Mouse (Mus musculus) frontal cortex, postnatal 14 days (tissue): ENCODE results near the gene Spns2.

ENCODE experiments used
- DNase-seq, 2 experiments: peaks; one replicate each; pipeline ENCODE4 v3.0.0; 2022; ENCODE audit warnings: low spot score in 2 of 2

Gene Spns2

DNA sequence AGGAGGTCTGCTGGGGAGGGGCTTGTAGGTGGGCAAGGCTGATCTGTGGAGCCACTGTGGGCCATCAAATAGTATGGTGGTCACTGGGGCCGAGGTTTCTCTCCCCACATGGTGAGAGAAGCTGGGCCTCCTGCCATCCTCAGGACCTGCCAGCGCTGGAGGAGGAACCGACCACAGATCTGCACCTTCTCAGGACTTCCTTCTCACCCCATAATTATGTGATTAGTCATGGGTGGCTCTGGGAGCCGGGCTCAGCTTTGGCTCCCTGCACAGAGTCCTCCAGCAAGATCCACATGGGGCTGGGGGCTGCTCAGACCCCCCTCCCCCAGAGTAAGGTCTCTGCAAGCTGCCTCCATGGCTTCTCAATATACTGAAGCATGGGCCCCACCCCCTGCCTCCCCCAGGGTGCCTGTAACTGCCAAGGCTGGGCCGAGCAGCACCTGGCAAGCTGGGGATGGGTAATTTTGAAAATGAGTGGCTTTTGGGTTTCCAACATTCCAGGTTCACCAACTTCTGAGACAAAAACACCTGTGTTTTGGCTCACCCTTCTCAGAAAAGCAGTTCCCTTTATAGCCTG is 11.8 kb upstream of the Spns2 start:
- no peak for DNase-seq

DNA sequence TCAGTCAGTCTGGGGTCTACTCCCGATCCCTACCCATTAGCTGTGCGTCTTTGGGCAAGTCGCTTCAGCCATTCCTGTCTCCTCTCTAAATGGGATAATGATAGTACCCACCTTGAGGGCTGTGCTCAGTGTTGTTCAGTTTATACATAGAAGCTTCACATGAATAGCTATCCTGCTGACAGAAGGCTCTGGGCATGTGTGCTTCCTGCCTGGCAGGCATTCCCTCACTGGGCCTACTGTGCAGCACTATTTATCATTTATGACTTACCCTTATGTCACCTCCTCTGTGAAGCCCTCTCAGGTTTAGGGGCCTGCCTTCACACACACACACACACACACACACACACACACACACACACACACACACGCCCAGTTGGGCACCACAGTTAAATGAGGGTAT is 10.4 kb upstream of the Spns2 start:
- DNase-seq = no peak

DNA sequence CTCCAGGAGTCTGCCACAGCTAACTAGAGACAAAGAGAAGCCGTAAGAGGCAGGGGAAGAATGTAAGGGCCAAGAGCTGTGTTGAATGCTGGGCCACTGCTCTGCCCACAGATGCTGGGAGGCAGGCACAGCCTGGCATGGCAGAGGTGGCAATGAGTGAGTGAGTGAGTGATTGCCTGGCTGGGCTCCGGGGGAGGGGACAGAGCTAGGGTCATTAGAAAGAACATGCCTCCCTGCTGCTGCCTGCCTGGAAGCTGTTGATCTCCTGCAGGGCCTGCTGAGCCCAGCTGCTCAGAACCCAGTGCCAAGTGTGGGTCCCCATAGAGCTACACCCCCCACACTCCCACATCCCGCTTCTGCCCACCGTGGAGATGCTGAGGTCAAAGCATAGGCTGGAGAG is 7.7 kb upstream of the Spns2 start:
- no peak for DNase-seq

DNA sequence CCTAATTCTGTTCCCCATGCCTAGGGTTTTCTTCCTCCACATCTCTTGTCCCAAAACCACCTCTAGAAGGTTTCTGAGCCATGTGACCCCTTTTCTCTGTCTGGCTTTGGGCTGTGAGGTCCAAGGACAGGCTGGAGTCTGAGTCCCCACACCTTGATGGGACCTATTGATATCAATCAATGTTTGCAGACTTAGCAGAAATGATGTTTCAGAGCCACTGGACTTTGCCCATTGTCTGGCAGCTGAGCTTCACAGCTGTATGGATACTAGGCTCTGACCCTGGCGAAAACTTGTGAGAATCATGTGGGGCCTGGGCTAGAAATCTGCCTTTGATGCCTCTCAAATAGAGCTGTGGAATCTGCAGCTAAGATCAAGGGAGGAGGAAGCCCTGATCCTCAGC is 7.1 kb upstream of the Spns2 start:
- no peak for DNase-seq

DNA sequence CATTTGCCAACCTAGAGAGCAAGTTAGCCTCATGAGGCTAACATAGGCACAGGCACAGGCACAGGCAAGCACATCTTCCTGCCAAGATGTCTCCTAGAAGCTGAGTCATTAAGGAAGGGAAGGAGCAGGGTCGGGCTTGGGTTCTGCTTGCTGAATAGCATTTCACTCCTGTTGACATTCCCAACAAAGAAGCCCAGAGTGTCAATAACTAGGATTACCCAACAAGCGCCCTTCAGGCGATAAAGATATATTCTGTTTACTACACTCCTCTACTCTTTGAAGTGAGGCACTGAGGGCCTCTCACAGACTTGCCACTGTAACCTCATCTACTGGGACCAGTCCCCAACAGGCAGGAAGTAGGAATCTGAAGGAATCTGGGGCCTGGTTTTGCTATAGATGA is 6.4 kb upstream of the Spns2 start:
- DNase-seq = no peak

DNA sequence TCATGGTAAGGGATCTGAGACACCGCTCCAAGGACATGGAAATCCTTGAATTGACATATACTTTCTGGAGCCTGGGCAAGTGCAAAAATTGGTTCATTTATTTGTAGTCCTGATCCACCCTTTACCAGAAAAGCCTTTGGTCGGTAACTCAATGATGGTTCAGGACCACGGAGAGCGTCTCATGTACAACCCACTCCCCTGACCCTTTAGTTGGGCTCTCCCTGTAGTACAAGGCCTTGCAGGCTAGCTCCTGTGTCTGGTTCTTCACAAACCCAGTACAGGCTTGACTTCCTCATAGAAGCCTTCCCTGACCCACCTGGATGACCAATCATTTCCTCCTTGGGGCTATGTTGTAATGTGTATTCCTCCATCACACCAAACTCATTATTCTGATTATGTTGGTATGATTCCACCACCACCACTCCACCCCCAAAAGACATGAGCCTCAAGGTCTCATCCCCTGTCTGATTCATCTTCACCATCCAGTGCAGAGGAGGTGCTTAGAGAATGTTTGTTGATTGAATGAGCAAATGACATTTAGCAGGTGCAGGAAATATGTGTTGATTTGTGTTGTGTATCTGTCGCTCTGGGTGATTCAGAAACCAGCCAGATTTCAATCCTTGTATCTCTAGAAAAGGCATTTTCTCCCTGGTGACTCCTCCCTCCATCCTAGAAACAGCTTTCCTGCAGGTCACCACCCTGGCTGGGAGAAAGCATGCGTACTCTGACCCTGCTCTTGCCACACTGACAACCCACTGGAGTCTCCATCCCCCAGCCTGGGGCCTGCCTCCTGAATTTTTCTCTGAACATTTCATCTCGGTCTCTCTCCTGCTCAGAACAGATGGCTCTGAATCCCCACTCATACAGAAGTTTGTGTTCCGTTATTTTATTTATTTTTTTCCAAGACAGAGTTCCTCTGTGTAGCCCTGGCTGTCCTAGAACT is 4.6 kb upstream of the Spns2 start:
- no peak for DNase-seq

DNA sequence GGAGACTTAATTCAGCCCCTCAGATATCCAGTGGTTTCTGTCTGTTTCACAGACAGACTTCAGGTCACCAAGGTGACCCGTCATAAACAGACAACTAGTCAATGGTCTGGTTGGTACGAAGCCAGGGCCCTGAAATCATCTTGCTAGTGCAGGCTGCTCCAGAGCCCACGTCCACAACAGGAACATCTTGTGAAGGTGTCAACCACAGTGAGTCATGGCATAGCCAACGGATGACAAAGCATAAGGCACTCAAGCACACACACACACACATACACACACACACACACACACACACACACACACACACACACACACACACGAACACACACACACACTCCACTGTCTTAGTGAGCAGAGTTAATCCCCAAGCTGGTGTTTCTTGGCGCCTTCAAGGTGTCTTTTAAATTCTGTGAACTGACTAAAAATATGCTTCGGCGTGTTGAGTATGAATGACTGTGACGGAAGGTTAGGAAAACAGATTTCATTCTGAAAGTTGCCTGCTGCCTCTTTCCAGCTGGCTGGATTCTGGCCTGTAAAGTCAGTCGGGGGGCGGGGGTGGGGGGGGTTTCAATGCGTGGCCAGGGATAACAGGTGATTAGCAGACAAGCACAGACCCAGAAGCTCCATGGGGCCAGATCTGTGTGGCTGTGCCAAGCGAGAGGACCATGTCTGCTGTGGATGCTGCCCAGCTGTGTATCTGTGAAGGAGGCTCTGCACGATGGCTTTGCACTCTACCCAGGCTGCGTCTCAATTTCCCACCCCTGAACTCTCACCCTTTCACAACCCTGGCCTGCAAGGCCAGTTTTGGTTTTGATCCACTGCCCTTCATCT is 1.6 kb upstream of the Spns2 start:
- DNase-seq = peak in 1 of 2 experiments; percentile 51

DNA sequence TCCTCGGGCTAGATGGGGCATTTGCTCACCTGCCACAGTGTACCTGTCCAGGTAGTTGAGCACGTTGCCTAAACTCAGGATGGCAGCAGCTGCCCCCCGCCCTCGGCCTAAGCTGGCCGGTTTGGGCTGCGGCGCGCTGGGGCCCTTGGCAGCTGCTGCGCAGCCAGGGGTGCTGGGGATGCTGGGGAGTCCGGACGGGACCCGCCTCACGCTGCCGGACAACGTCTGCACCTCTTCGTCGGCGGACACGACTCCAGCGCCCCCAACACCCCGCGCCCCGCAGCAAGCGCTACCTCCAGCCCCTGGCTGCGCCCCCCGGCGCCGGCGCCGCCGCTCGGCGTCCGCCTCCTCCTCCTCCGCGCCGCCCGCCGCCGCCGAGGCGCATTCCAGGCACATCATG is 307 bp downstream of the Spns2 start:
- DNase-seq = no peak

DNA sequence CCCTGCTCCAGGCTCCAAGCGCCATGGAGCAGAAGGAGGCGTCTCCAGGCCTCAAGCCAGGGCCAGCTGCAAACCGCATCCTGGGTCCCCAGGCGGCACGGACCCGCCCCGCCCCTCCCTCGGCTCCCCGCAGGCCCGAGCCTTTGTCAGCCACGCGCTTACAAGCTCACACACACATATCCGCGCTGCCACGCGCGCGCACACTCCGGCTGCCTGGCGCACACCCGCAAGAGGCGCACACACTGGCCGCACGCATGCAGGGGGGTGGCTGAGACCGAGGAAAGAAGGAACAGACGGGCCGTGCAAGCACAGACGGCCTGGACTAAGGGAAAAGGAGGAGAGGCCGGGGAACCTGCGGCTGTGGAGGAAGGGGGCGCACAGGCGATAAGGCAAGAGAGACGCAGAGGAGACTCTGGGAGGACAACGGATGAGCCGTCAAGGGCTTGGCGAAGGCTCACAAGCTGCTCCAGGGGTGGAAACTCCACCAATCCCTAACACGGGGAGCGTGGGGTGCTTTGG is 892 bp downstream of the Spns2 start:
- peak; percentile 57 to 69 for DNase-seq

DNA sequence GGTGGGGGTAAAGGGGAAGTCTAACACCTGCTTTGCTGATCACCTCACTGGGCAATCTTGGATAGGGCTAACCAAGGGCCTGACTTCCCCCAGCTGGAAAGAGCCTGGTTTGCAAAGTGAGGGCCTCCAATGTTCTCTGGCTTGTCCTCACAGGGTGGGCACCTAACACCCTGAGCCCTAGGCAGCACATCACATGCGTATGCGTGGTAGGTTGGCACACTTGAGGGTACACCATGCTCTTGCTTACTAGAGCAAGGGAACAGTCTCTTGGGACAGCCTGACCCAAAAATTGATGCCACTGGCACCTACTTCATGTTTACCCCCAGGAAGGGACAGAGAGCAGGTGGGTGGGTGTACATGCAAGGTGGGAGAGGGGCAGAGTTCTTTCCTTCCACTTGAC is 2.0 kb downstream of the Spns2 start:
- DNase-seq = no peak

DNA sequence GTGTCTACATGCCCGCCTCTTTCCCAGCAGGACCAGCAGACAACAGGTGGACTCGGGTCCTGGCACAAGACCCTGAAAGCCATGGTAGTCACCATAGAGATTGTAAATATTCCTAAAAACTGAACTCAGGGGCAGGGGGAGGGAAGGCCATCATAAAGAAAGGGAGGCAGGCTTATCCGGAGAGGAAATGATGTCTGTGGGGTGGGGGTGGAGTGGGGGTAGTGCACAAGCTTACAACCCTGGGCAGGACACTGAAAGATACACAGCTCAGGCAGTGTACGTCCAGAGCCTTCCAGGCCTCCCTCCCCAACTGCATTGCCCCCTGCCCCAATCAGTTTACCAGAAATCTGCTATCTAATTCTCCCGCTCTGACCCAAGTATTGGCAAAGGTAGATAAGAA is 2.5 kb downstream of the Spns2 start:
- DNase-seq = no peak

DNA sequence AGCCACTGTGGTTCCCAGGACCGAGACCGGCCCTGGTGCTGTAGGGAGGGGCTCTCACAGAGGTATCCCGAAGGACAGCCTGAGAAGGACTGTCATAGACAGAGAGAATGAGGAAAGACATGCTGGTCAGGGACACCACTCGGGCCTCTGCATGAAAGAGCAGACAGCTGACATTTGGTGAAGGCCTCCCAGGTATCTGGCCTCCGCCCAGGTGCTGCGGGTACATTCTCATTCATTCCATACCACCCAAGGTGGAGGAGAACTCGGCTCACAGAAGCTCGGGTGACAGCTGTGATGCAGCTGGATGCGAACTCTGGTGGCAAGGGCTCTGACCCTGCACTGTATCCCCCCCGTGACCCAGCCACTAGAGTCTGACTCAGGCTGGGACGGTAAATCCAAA is 3.7 kb downstream of the Spns2 start:
- no peak for DNase-seq

DNA sequence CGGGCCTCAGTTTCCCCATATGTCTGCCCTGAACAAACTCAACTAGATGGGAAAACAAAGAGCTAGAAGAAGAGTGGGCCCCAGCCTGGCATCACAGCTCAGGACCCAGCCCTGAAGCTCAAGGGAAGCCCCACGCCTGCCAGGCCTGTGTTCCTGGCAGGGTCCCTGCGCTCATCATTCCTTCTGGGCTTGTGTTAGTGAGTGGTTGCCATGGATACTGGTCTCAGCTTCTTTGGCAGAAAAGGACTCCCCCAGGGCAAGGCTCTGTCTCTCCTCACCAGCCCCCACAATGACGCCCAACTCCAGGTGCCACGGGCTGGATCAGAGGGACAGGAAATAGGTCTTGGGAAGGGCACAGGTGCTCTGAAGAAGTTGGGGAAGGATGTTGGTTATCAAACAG is 4.5 kb downstream of the Spns2 start:
- no peak for DNase-seq

DNA sequence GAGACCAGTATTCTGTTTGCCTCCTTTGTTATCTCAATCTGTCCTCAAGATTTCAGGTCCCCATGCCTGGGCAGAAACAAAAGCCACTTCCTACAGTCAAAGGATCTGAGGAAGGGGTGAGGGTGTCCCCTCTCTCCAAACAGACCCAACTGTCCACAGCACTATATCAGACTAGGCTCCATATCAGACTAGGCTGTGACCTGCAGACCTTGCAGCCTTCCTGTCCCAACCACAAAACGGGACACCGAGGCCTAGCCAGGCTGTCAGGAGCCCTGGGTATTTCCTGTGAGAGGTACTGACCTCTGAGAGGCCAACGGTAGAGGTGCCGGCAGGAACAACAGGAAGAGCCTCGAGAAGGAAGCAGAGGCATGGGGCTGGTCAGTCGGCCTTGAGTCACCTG is 5.2 kb downstream of the Spns2 start:
- DNase-seq = no peak

DNA sequence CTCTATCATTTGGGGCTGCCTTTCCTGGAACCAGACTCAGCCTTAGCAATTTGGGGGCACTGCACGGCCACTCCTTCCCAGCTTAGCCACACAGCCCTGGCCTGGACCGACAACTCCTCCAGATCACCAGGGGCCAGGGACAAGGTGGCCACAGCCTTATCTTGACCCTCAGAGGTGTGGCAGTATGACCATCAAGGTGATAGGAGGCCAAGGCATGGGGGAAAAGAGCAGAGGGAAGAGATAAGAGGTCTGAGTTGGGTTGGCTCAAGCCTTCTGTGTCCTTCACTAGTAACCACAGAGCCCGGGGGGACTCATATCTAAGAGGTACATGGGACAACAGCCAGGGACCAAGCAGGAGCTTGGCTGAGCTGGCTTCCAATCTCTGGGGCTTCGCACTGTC is 7.8 kb downstream of the Spns2 start:
- no peak for DNase-seq

DNA sequence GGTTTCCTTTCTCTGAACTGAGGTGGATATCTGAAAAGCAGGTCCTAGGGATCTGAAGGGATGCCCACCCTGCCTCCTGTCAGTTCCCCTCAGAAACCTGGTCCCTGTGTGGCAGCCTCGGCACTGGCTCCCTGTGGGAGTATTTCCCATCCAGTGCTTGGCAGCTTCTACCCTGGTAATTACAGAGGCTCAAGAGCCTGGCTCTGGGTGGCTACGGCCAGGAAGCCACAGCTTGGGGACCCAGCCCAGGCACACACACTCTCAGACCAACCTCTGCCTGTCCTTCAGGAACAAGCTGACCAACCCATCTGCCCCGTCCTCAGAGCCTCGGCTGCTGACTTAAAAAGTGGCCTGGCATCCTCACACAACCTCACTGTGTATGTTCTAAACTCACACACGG is 8.4 kb downstream of the Spns2 start:
- DNase-seq = no peak

DNA sequence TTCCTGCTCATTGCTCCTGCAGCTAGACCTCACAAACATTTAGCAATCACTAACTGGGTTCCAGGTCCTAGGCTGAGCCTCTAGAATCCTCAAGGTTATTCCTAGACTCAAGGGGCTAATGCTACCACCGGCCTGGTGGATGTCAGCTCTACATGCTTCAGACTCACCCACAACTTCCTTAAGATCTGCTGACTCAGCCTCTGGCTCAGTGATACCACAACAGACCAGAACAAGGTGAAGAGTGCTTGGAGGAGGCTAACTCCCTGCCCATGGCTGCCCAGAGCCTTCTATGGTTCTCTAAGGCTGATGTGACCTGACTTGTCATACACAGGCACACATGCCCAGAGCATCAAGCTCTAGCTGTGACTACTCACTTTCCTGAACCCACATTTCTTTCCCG is 10.2 kb downstream of the Spns2 start:
- no peak for DNase-seq

DNA sequence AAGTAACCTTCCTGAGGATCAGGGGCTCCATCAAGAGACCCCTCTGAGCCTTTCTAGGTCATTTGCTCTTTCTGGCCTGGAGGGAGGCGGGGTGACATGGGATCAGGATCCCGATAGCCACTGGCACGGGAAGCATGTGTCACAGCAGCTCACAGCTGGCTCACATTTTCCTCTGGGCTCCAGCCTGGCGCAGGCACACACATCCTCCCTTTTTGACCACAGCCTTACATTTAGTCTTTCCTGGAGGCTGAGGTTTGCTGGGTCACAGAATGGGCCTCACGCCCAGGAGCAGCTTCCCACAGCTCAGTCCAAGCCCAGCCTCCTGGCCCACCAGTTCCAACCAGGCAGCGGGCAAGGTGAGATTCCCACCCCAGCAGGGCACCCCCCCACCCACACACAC is 11.5 kb downstream of the Spns2 start:
- DNase-seq = no peak

DNA sequence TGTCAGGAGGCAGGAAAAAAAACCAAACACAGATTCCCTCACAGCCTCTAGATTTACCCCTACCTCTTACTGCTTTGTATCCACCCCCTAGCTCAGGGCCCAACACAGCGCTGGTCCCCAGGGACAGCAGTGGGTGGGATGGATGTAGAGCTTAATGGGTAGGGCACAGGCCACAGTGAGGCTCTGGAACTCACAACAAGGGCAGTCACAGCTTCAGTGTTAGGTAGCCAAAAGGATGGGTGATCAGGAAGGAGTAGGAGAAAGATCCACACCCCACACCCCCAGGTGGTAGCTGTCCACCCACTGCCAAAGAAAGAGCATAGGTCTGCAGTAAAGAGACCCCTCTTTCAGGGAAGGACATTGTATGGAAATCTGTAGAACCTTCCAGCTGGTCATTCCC is 12.1 kb downstream of the Spns2 start:
- DNase-seq = no peak

DNA sequence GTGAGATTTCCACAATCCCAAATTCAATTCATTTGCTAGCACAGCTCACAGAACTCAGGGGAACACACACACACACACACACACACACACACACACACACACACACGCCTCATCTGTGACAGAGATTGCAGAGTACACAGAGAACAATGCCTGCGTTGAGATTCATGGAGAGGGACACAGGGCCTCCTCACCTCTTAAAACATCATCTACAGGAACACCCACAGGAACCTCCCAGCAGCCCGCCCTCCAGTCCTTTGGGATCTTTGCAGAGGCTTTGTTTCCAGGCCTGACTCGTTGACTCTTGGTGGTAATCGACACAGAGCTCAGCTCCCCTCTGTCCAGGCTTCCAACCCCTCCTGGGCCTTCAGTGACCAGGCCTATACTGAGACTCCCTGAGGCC is 12.5 kb downstream of the Spns2 start:
- no peak for DNase-seq

DNA sequence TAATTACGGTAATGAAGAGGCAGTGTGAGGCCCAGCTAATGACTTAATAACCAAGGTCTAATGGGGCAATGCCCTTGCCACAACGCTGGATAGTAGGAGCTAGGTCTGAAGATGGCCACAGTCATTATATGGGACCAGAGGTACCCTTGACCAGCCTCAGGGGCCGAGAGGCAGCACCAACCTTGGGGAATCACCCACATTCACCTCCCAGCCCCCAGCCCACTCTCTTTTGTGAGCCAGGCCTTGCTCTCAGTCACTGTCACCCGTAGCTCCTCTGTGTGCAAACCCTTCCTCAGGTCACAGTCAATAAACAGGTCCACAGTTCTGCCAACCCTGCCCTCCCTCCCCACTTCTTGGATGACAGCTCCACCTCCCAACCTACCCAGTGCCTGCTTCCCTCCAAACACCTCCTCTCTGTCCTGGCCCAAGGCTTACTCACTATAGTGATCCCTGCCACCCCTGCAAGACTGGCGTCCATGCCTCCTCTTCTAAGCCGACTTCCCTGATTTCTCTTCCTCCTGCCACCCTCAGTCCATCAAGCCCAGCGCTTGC is 13.6 kb downstream of the Spns2 start:
- no peak for DNase-seq

DNA sequence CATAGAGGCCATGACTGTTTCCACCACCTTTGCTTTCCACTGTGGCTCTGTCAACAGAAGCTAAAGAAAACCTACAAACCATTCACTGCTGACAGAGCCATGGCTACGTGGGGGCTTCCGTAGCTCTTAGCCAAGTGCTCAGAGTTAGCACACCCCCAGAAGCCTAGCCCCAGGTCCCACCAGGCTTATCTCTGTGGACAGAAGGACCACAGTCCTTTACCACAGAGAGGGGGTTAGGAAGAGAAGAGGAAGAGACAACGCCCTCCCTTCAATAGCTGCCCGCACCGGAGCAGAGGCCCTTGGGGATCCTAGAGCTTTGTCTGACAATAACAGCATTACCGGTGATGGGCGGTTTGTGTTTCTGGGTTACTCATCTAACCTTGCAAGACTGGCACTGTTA is 14.3 kb downstream of the Spns2 start:
- DNase-seq = no peak
